Comparison of ENCODE assay signal across 17 mouse cellular contexts in the genomic region with DNA sequence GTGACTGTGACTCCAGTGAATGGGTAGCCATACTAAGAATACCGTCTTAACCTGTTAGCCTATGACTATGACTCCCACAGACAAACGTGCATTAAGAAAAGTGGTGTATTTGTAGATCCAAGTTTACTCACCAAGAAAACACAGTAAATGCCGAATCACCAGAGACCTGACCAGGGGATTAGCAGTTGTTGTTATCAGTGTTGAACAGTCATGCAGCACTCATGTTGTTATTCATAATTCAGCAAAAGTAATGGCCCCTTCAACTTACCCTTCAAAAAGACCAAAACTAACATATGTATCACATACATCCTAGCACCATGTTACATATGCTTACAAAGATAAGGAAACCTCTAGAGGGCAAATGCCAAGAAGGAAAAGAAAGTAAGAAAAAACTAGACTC. TPM values are rescaled to one million over a fixed set of nuclear protein-coding genes. Genes with fewer than 3 reads are reported as not detected.
DNase-seq lines count a peak whose midpoint lies in the region; ATAC-seq and TF ChIP-seq lines count a peak whose summit lies in the region.
"Had no signal": no experiment of that assay in that cellular context is flagged by ENCODE, and none has a peak within 500 bp of the region (broad histone marks: within the 10 kb centered on the region; RNA-seq: fewer than 3 reads in every experiment).

No protein-coding gene starts in this region.

- TF ChIP-seq EP300 in MEL (IDR thresholded peaks at IDR 0.05; ENCODE audit: low read depth in 1 of 2, low read length in 2 of 2), result peak; percentile 73 to 75; a peak in 3 of 4 replicates

- peak; percentile 65 for DNase-seq in MEL (ENCODE audit: low read depth, low spot score)
- DNase-seq in lung, postnatal 14 days, result no peak
- no peak for DNase-seq in urinary bladder, adult 18-20 months (ENCODE audit: low spot score in 2 of 2)
- DNase-seq: cerebellum, postnatal 10 days; forebrain, postnatal 0 days; right cerebral cortex, adult 18-20 months; thymus, postnatal 14 days had no signal

- WGBS in liver, embryonic 16.5 days (ENCODE audit: insufficient replicate concordance), result 20% methylated on average over 3 of the region's 3 CpGs
- WGBS in forebrain, embryonic 13.5 days, result 94% methylated on average over 3 of the region's 3 CpGs

- H3K36me3 ChIP-seq in MEL (ENCODE audit: control insufficient read depth in 1 of 2, insufficient read depth in 2 of 2, low read length in 2 of 2), result peaks cover 0 to 41% of the 10 kb centered on the region in 2 experiments; a peak in 2 of 4 replicates
- H3K36me3 ChIP-seq in liver, embryonic 16.5 days (ENCODE audit: control insufficient read depth, insufficient read depth), result no peaks in the 10 kb centered on the region
- H3K36me3 ChIP-seq in forebrain, embryonic 13.5 days (ENCODE audit: poor library complexity, severe bottlenecking), result peaks cover 4% of the 10 kb centered on the region; the same call in 1 of the 2 replicates
- H3K36me3 ChIP-seq: embryonic facial prominence, embryonic 10.5 days; heart, embryonic 15.5 days; limb, embryonic 13.5 days had no signal

- TF ChIP-seq CTCF in MEL (IDR thresholded peaks at IDR 0.05 in 2 of 3, conservative IDR thresholded peaks at IDR 0.05 in 1 of 3; ENCODE audit: control insufficient read depth in 1 of 3, insufficient read depth in 1 of 3, low read depth in 2 of 3, low read length in 3 of 3, poor library complexity in 1 of 3, severe bottlenecking in 1 of 3), result no peak

- peak; percentile 84 for ATAC-seq in erythroid progenitor cell, adult 5-6 weeks (replicated peaks; ENCODE audit: low FRiP score, poor library complexity, severe bottlenecking)
- ATAC-seq in liver, embryonic 16.5 days (ENCODE audit: low read depth), result peak; percentile 89
- no peak for ATAC-seq in forebrain, embryonic 13.5 days
- ATAC-seq: CD4-positive, CD25-positive, alpha-beta regulatory T cell, adult 4 months; forebrain, postnatal 0 days; intestine, embryonic 16.5 days had no signal

- peaks cover 19 to 29% of the 10 kb centered on the region in 2 experiments for H3K4me1 ChIP-seq in MEL (ENCODE audit: control insufficient read depth in 1 of 2, insufficient read depth in 2 of 2, low read length in 2 of 2)
- H3K4me1 ChIP-seq in brown adipose tissue, adult 24 weeks (ENCODE audit: control insufficient read depth, insufficient read depth, insufficient read length, low read length), result peaks cover 6% of the 10 kb centered on the region; the same call in 1 of the 2 replicates
- peaks cover 22% of the 10 kb centered on the region for H3K4me1 ChIP-seq in liver, embryonic 16.5 days (ENCODE audit: control insufficient read depth, low read depth, low read length)
- no peaks in the 10 kb centered on the region for H3K4me1 ChIP-seq in forebrain, embryonic 13.5 days
- H3K4me1 ChIP-seq: embryonic facial prominence, embryonic 10.5 days; hindbrain, embryonic 13.5 days; limb, embryonic 13.5 days had no signal

- H3K27ac ChIP-seq in MEL (ENCODE audit: control insufficient read depth, low read depth, low read length), result peak overlapping the region; percentile 68
- H3K27ac ChIP-seq in brown adipose tissue, adult 24 weeks (replicated peaks; ENCODE audit: low read depth, low read length), result peak overlapping the region; percentile 93
- H3K27ac ChIP-seq in liver, embryonic 16.5 days (ENCODE audit: low read length), result peak overlapping the region; percentile 92
- H3K27ac ChIP-seq in forebrain, embryonic 13.5 days, result no peak overlapping the region
- H3K27ac ChIP-seq: embryonic facial prominence, embryonic 10.5 days; heart, embryonic 15.5 days; hindbrain, embryonic 13.5 days; limb, embryonic 13.5 days had no signal

- H3K9ac ChIP-seq in MEL (ENCODE audit: control insufficient read depth, low read depth, low read length, poor library complexity, severe bottlenecking), result peak overlapping the region; percentile 17; the same call in 1 of the 2 replicates
- H3K9ac ChIP-seq in liver, embryonic 16.5 days (ENCODE audit: low read depth, low read length), result peak overlapping the region; percentile 37; the same call in 1 of the 2 replicates
- no peak overlapping the region for H3K9ac ChIP-seq in forebrain, embryonic 13.5 days
- H3K9ac ChIP-seq: forebrain, postnatal 0 days; heart, embryonic 15.5 days; hindbrain, embryonic 13.5 days; limb, embryonic 13.5 days had no signal

- peak overlapping the region; percentile 45 for H3K4me2 ChIP-seq in liver, embryonic 16.5 days (ENCODE audit: low read depth, low read length)
- H3K4me2 ChIP-seq in forebrain, embryonic 13.5 days, result no peak overlapping the region
- H3K4me2 ChIP-seq: heart, embryonic 15.5 days; hindbrain, embryonic 13.5 days; limb, embryonic 13.5 days had no signal

- no peak for TF ChIP-seq RAD21 in MEL (IDR thresholded peaks at IDR 0.05; ENCODE audit: low read depth, low read length)

- TF ChIP-seq POLR2A in MEL (IDR thresholded peaks at IDR 0.05; ENCODE audit: control insufficient read depth in 1 of 2, insufficient read depth in 1 of 2, low read depth in 1 of 2, low read length in 2 of 2, poor library complexity in 1 of 2), result no peak

- H3K4me3 ChIP-seq in MEL (ENCODE audit: control insufficient read depth in 1 of 2, insufficient read depth in 1 of 2, low read depth in 2 of 2, low read length in 2 of 2), result no peak overlapping the region
- H3K4me3 ChIP-seq in brown adipose tissue, adult 24 weeks (ENCODE audit: insufficient read depth, low read depth, low read length), result no peak overlapping the region
- H3K4me3 ChIP-seq in liver, embryonic 16.5 days (ENCODE audit: low read depth, low read length), result no peak overlapping the region
- H3K4me3 ChIP-seq in forebrain, embryonic 13.5 days, result no peak overlapping the region
- H3K4me3 ChIP-seq: embryonic facial prominence, embryonic 10.5 days; heart, embryonic 15.5 days; hindbrain, embryonic 13.5 days; limb, embryonic 13.5 days had no signal

- no peaks in the 10 kb centered on the region for H3K79me2 ChIP-seq in MEL (ENCODE audit: control insufficient read depth, insufficient read depth, low read length, poor library complexity)

- H3K9me3 ChIP-seq in MEL (replicated peaks; ENCODE audit: insufficient read depth, low read length), result no peaks in the 10 kb centered on the region
- H3K9me3 ChIP-seq in liver, embryonic 16.5 days (replicated peaks; ENCODE audit: control insufficient read depth, low read length), result no peaks in the 10 kb centered on the region
- H3K9me3 ChIP-seq in forebrain, embryonic 13.5 days (replicated peaks), result no peaks in the 10 kb centered on the region
- H3K9me3 ChIP-seq: embryonic facial prominence, embryonic 10.5 days; heart, embryonic 15.5 days; hindbrain, embryonic 13.5 days; limb, embryonic 13.5 days had no signal

- no peaks in the 10 kb centered on the region for H3K27me3 ChIP-seq in MEL (ENCODE audit: control insufficient read depth in 1 of 2, insufficient read depth in 2 of 2, low read length in 2 of 2)
- no peaks in the 10 kb centered on the region for H3K27me3 ChIP-seq in liver, embryonic 16.5 days (ENCODE audit: control insufficient read depth, insufficient read depth, low read depth, low read length)
- no peaks in the 10 kb centered on the region for H3K27me3 ChIP-seq in forebrain, embryonic 13.5 days
- H3K27me3 ChIP-seq: heart, embryonic 15.5 days; hindbrain, embryonic 13.5 days; limb, embryonic 13.5 days had no signal

TF ChIP-seq in MEL, 35 proteins besides CTCF, POLR2A, EP300 and RAD21:
- no peak for TF ChIP-seq MAFK (IDR thresholded peaks at IDR 0.05; ENCODE audit: borderline replicate concordance, low read depth, low read length)
- TF ChIP-seq POLR2AphosphoS2 (IDR thresholded peaks at IDR 0.05; ENCODE audit: low read length), result no peak
- TF ChIP-seq MYC (IDR thresholded peaks at IDR 0.05; ENCODE audit: low read depth, low read length), result peak; percentile 36; the same call in 1 of the 2 replicates
- TF ChIP-seq SIN3A (IDR thresholded peaks at IDR 0.05; ENCODE audit: low read length), result peak; percentile 45; the same call in 1 of the 2 replicates
- peak; percentile 60 for TF ChIP-seq TCF12 (IDR thresholded peaks at IDR 0.05; ENCODE audit: low read depth, low read length)
- peak; percentile 79 for TF ChIP-seq GATA1 (IDR thresholded peaks at IDR 0.05; ENCODE audit: low read depth, low read length)
- TF ChIP-seq MAX (IDR thresholded peaks at IDR 0.05; ENCODE audit: low read length), result no peak
- TF ChIP-seq ZKSCAN1 (IDR thresholded peaks at IDR 0.05; ENCODE audit: low read depth, low read length), result no peak
- TF ChIP-seq MEF2A (IDR thresholded peaks at IDR 0.05; ENCODE audit: extremely low read depth, insufficient replicate concordance, low read depth, low read length, poor library complexity, severe bottlenecking), result 0 out of 2 replicates have a peak, but pooled peaks have one; percentile 2
- no peak for TF ChIP-seq RCOR1 (IDR thresholded peaks at IDR 0.05; ENCODE audit: low read depth, low read length)
- TF ChIP-seq MXI1 (IDR thresholded peaks at IDR 0.05; ENCODE audit: low read depth, low read length), result peak; percentile 32; the same call in 1 of the 2 replicates
- TF ChIP-seq CHD1 (IDR thresholded peaks at IDR 0.05; ENCODE audit: low read depth, low read length), result no peak
- TF ChIP-seq ETS1 (IDR thresholded peaks at IDR 0.05; ENCODE audit: low read depth, low read length), result peak; percentile 74
- TF ChIP-seq MAZ (IDR thresholded peaks at IDR 0.05; ENCODE audit: low read depth, low read length), result no peak
- peak; percentile 88 for TF ChIP-seq TAL1 (IDR thresholded peaks at IDR 0.05; ENCODE audit: low read length)

RNA-seq across cellular contexts. Expression of gene Arl4a, which starts 10.4 kb away (rescaled TPM):
- 26.9 and 29.8 TPM in 2 replicates for total RNA-seq in MEL (2012; rRNA removed)
- 10 to 100 TPM in 1 of 2 experiments, not detected in 1; 25.6 TPM for polyA plus RNA-seq in MEL (2012; ENCODE audit: insufficient read depth in 1 of 2, insufficient read length in 2 of 2, low read depth in 1 of 2, low replicate concordance in 2 of 2, missing spikeins in 1 of 2)
- polyA plus RNA-seq in brown adipose tissue, adult 24 weeks (2012; ENCODE audit: insufficient read depth, insufficient read length, missing spikeins), result 184 and 204 TPM in 2 replicates
- 156 and 200 TPM in 2 replicates for total RNA-seq in erythroid progenitor cell, adult 5-6 weeks (2015; ENCODE audit: low replicate concordance)
- total RNA-seq in erythroid progenitor cell, adult 5-6 weeks (2017; ENCODE audit: low replicate concordance), result 68.2 and 92.8 TPM in 2 replicates
- polyA plus RNA-seq in liver, embryonic 16.5 days (2015; fragmentation: Nextera tagmentation; extraction: Ambion mirVana), result 92.3 and 93.3 TPM in 2 replicates
- polyA plus RNA-seq in forebrain, embryonic 13.5 days (2015; fragmentation: Nextera tagmentation; extraction: Ambion mirVana), result 65.0 and 69.9 TPM in 2 replicates
